Mouse (Mus musculus) stomach, embryonic 16.5 days (tissue): ENCODE data around the gene Rac2. TPM values are rescaled to one million over a fixed set of nuclear protein-coding genes. Genes with fewer than 3 reads are reported as not detected.

Experiments
- ATAC-seq: fragments of 200-750 bp; cut with Nextera tagmentation; 2 replicates; pipeline ENCODE4 v1.8.0; 2017; ENCODE audit warnings: moderate number of reproducible peaks, moderate TSS enrichment; ENCODE audit not compliant: insufficient read depth, low FRiP score
- H3K27ac ChIP-seq: fragments of 300-500 bp; sonication (generic); 2 replicates; pipeline ENCODE4 v1.5.1; 2014; ENCODE audit warnings: low read length
- H3K27me3 ChIP-seq: fragments of 300-500 bp; sonication (generic); 2 replicates; pipeline ENCODE4 v1.6.1; 2014; ENCODE audit warnings: low read length, control low read depth, mixed read lengths; ENCODE audit not compliant: control insufficient read depth, insufficient read depth
- H3K36me3 ChIP-seq: fragments of 300-500 bp; sonication (generic); 2 replicates; pipeline ENCODE4 v1.6.1; 2014; ENCODE audit warnings: low read length; ENCODE audit not compliant: control insufficient read depth, insufficient read depth
- H3K4me1 ChIP-seq: fragments of 300-500 bp; sonication (generic); 2 replicates; pipeline ENCODE4 v1.6.1; 2014; ENCODE audit warnings: low read length, control low read depth, mixed read lengths; ENCODE audit not compliant: control insufficient read depth, insufficient read depth
- H3K4me2 ChIP-seq: fragments of 300-500 bp; sonication (generic); 2 replicates; pipeline ENCODE4 v1.6.1; 2014; ENCODE audit warnings: low read depth, low read length, mixed read lengths
- H3K4me3 ChIP-seq: fragments of 300-500 bp; sonication (generic); replicated peaks from 2 replicates; pipeline ENCODE4 v1.5.1; 2014; ENCODE audit warnings: mild to moderate bottlenecking, low read length
- H3K9ac ChIP-seq: fragments of 300-500 bp; sonication (generic); 2 replicates; pipeline ENCODE4 v1.6.1; 2014; ENCODE audit warnings: low read length
- H3K9me3 ChIP-seq: fragments of 300-500 bp; sonication (generic); replicated peaks from 2 replicates; pipeline ENCODE4 v1.6.1; 2016; ENCODE audit warnings: low read length, control low read depth; ENCODE audit not compliant: control insufficient read depth
- WGBS: fragments of 180-500 bp; shearing (Covaris S2); extraction: QIAGEN DNeasy Blood & Tissue Kit; methylation state at CpG from one replicate; pipeline ENCODE4 v1.1.7; 2014; 5-methylcytosine and 5-hydroxymethylcytosine counted together
- polyA plus RNA-seq: library from polyadenylated mRNA; unstranded; fragments of >200 nt; fragmentation: Nextera tagmentation; extraction: Ambion mirVana; gene quantifications from 2 replicates; pipeline ENCODE4 v1.2.1, GENCODE M21; 2015

Gene Rac2
- polyA plus RNA-seq, 1 experiment from 2014 or later: 26.2 TPM

- 59% methylated on average over 15 of the region's 15 CpGs for WGBS
- Histone ChIP-seq H3K9me3 (no peaks in the 10 kb centered on the region), H3K36me3 (no peaks in the 10 kb centered on the region), H3K4me3 (no peak overlapping the region), H3K27ac (no peak overlapping the region), H3K9ac (no peak overlapping the region), H3K4me1 (0 out of 2 replicates have a peak, but pooled peaks cover 3% of the 10 kb centered on the region), H3K27me3 (no peaks in the 10 kb centered on the region), H3K4me2 (no peak overlapping the region)
- no peak for ATAC-seq
These were observed 19.3 kb upstream of the Rac2 start for GRCm38 (mm10) chr15:78591680-78592451.

- no peaks in the 10 kb centered on the region for H3K9me3 ChIP-seq
- H3K9ac ChIP-seq: no peak overlapping the region
- H3K4me2 ChIP-seq: no peak overlapping the region
- no peak overlapping the region for H3K27ac ChIP-seq
- 0 out of 2 replicates have a peak, but pooled peaks cover 3% of the 10 kb centered on the region for H3K4me1 ChIP-seq
- no peaks in the 10 kb centered on the region for H3K36me3 ChIP-seq
- 76% methylated on average over 6 of the region's 6 CpGs for WGBS
- no peak overlapping the region for H3K4me3 ChIP-seq
- H3K27me3 ChIP-seq: no peaks in the 10 kb centered on the region
- no peak for ATAC-seq
These were observed 18.2 kb upstream of the Rac2 start for GRCm38 (mm10) chr15:78590785-78591184.

- Histone ChIP-seq H3K9ac (no peak overlapping the region), H3K4me3 (no peak overlapping the region), H3K36me3 (no peaks in the 10 kb centered on the region), H3K27ac (no peak overlapping the region), H3K27me3 (no peaks in the 10 kb centered on the region), H3K4me1 (0 out of 2 replicates have a peak, but pooled peaks cover 3% of the 10 kb centered on the region), H3K9me3 (no peaks in the 10 kb centered on the region), H3K4me2 (no peak overlapping the region)
- WGBS: 67% methylated on average over 6 of the region's 6 CpGs
- no peak for ATAC-seq
These were observed 17.4 kb upstream of the Rac2 start for GRCm38 (mm10) chr15:78589936-78590335.

- no peak for ATAC-seq
- Histone ChIP-seq H3K36me3 (no peaks in the 10 kb centered on the region), H3K4me1 (0 out of 2 replicates have a peak, but pooled peaks cover 3% of the 10 kb centered on the region), H3K4me3 (no peak overlapping the region), H3K9me3 (no peaks in the 10 kb centered on the region), H3K4me2 (no peak overlapping the region), H3K27ac (no peak overlapping the region), H3K9ac (no peak overlapping the region), H3K27me3 (no peaks in the 10 kb centered on the region)
- 70% methylated on average over 4 of the region's 4 CpGs for WGBS
These were observed 16.3 kb upstream of the Rac2 start for GRCm38 (mm10) chr15:78588900-78589299.

GRCm38 (mm10) chr15:78588049-78588448 lies 15.5 kb upstream of the Rac2 start:
- WGBS: 70% methylated on average over 4 of the region's 4 CpGs

GRCm38 (mm10) chr15:78587050-78587994 lies 14.7 kb upstream of the Rac2 start:
- ATAC-seq: peak; percentile 68; the same call in 1 of the 2 replicates
- H3K4me1 ChIP-seq: 0 out of 2 replicates have a peak, but pooled peaks cover 3% of the 10 kb centered on the region

More at GRCm38 (mm10) chr15:78588049-78588448, 15.5 kb upstream of the Rac2 start:
- H3K4me3 ChIP-seq: no peak overlapping the region
- no peaks in the 10 kb centered on the region for H3K9me3 ChIP-seq
- H3K27ac ChIP-seq: no peak overlapping the region
- no peaks in the 10 kb centered on the region for H3K36me3 ChIP-seq
- no peak overlapping the region for H3K4me2 ChIP-seq
- H3K9ac ChIP-seq: no peak overlapping the region
- H3K4me1 ChIP-seq: 0 out of 2 replicates have a peak, but pooled peaks cover 3% of the 10 kb centered on the region
- no peak for ATAC-seq
- H3K27me3 ChIP-seq: no peaks in the 10 kb centered on the region

GRCm38 (mm10) chr15:78585404-78585803 lies 12.8 kb upstream of the Rac2 start:
- Histone ChIP-seq H3K4me2 (no peak overlapping the region), H3K9me3 (no peaks in the 10 kb centered on the region), H3K4me1 (peaks cover 9% of the 10 kb centered on the region), H3K27me3 (no peaks in the 10 kb centered on the region), H3K9ac (no peak overlapping the region), H3K27ac (no peak overlapping the region), H3K36me3 (no peaks in the 10 kb centered on the region), H3K4me3 (no peak overlapping the region)
- WGBS: 86% methylated on average over 7 of the region's 7 CpGs
- ATAC-seq: no peak

More at GRCm38 (mm10) chr15:78587050-78587994, 14.7 kb upstream of the Rac2 start:
- Histone ChIP-seq H3K4me2 (no peak overlapping the region), H3K27me3 (no peaks in the 10 kb centered on the region), H3K36me3 (no peaks in the 10 kb centered on the region), H3K9ac (no peak overlapping the region), H3K9me3 (no peaks in the 10 kb centered on the region), H3K27ac (no peak overlapping the region), H3K4me3 (no peak overlapping the region)
- WGBS: 53% methylated on average over 18 of the region's 18 CpGs

- Histone ChIP-seq H3K4me3 (no peak overlapping the region), H3K9ac (no peak overlapping the region), H3K9me3 (no peaks in the 10 kb centered on the region), H3K4me1 (peaks cover 13% of the 10 kb centered on the region), H3K36me3 (no peaks in the 10 kb centered on the region), H3K27ac (no peak overlapping the region), H3K4me2 (no peak overlapping the region), H3K27me3 (no peaks in the 10 kb centered on the region)
- ATAC-seq: no peak
- WGBS: 22% methylated on average over 11 of the region's 11 CpGs
These were observed 10.8 kb upstream of the Rac2 start for GRCm38 (mm10) chr15:78583352-78583751.
